Mouse (Mus musculus): ENCODE data around the gene B3gnt4. TPM values are rescaled to one million over a fixed set of nuclear protein-coding genes. Genes with fewer than 3 reads are reported as not detected.

Gene B3gnt4
- polyA plus RNA-seq, 1 experiment from 2014 or later, result 2.0 TPM

DNA sequence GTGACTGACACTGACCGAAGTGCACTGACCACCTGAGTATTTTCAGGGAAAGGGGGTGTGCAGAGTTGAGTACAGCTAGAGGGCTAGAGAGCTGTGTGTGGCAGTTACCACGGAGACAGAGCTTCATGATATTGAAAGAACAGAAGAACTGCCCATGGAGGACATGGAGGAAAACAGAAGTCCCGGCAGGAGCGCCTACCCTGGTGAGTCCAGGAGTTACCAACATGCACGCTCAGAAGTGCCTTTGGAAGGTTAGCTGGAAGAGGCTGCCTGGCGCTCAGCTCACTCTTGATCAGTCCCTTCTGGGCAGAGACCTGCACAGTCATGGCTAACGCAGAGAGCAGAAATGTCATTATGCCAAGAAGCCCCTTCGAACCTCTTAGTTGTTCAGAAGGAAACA is 19.8 kb downstream of the B3gnt4 start:
- no peak overlapping the region for H3K4me2 ChIP-seq
- H3K9me3 ChIP-seq (replicated peaks), result no peaks in the 10 kb centered on the region
- peaks cover 76% of the 10 kb centered on the region for H3K36me3 ChIP-seq (ENCODE audit: poor library complexity, severe bottlenecking)
- WGBS, result 90% methylated on average over 8 of the region's 8 CpGs
- ATAC-seq, result no peak
- H3K9ac ChIP-seq, result no peak overlapping the region
- H3K27ac ChIP-seq, result no peak overlapping the region
- H3K4me3 ChIP-seq, result no peak overlapping the region
- no peaks in the 10 kb centered on the region; the same call in 1 of the 2 replicates for H3K4me1 ChIP-seq
- H3K27me3 ChIP-seq, result no peaks in the 10 kb centered on the region

GRCm38 (mm10) chr5:123533801-123534200 is 23.5 kb downstream of the B3gnt4 start:
- ATAC-seq, result no peak
- Histone ChIP-seq H3K4me3 (no peak overlapping the region), H3K36me3 (ENCODE audit: poor library complexity, severe bottlenecking) (peaks cover 87% of the 10 kb centered on the region), H3K4me1 (no peaks in the 10 kb centered on the region), H3K27ac (no peak overlapping the region), H3K9me3 (replicated peaks) (no peaks in the 10 kb centered on the region), H3K27me3 (no peaks in the 10 kb centered on the region), H3K9ac (no peak overlapping the region), H3K4me2 (no peak overlapping the region)
- WGBS, result 92% methylated on average over 10 of the region's 10 CpGs

DNA sequence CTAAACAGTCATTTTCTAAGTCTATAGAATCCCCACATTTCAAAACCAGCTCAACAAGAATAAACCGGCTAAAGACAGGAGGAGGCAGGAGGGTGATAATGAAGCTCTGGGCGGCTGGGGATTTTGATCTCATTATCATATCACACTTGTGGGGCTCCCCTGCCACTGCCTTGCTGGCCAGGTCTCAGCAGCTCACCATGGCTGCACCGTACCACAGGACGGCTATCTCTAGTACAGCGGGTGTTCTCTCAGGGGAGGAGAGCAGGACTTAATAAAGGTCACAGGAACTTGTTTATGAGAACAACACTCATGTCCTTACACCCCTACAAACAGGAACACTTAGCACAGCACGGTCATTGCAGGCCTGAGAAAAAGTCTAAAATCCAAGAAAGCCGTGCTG is 45.4 kb downstream of the B3gnt4 start:
- 93% methylated on average over 7 of the region's 7 CpGs for WGBS
- Histone ChIP-seq H3K9me3 (replicated peaks) (no peaks in the 10 kb centered on the region), H3K27me3 (no peaks in the 10 kb centered on the region), H3K27ac (no peak overlapping the region), H3K4me3 (no peak overlapping the region), H3K9ac (no peak overlapping the region), H3K4me1 (no peaks in the 10 kb centered on the region), H3K4me2 (no peak overlapping the region), H3K36me3 (ENCODE audit: poor library complexity, severe bottlenecking) (peaks cover 60% of the 10 kb centered on the region)
- no peak for ATAC-seq

DNA sequence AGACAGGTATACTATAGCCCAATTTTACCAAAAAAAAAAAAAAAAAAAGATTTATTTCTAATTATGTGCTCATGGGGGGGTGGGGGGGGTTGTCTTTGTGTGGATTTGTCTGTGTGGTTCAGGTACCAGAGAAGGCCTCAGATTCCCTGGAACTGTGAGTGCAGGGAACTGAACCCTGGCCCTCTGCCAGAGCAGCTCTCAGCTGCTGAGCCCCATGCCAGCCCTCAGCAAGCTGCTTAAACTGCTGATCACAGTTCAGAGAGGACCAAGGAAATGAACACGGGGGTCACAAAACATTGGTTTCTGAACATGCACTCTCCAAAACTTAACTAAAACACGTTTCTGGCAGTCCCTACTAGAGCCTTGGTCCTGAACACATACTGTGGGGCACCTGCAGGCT is 46.2 kb downstream of the B3gnt4 start:
- Histone ChIP-seq H3K27me3 (no peaks in the 10 kb centered on the region), H3K4me2 (no peak overlapping the region), H3K36me3 (ENCODE audit: poor library complexity, severe bottlenecking) (peaks cover 67% of the 10 kb centered on the region), H3K9ac (no peak overlapping the region), H3K27ac (no peak overlapping the region), H3K4me1 (no peaks in the 10 kb centered on the region), H3K4me3 (no peak overlapping the region), H3K9me3 (replicated peaks) (no peaks in the 10 kb centered on the region)
- 77% methylated on average over 2 of the region's 2 CpGs for WGBS
- ATAC-seq, result no peak

GRCm38 (mm10) chr5:123559588-123559987 is 49.3 kb downstream of the B3gnt4 start:
- no peak overlapping the region for H3K4me2 ChIP-seq
- 94% methylated on average over 8 of the region's 8 CpGs for WGBS
- ATAC-seq, result no peak
- no peak overlapping the region for H3K9ac ChIP-seq
- peaks cover 92% of the 10 kb centered on the region for H3K36me3 ChIP-seq (ENCODE audit: poor library complexity, severe bottlenecking)
- H3K27ac ChIP-seq, result no peak overlapping the region
- no peak overlapping the region for H3K4me3 ChIP-seq
- no peaks in the 10 kb centered on the region for H3K27me3 ChIP-seq
- H3K9me3 ChIP-seq (replicated peaks), result no peaks in the 10 kb centered on the region
- no peaks in the 10 kb centered on the region for H3K4me1 ChIP-seq

DNA sequence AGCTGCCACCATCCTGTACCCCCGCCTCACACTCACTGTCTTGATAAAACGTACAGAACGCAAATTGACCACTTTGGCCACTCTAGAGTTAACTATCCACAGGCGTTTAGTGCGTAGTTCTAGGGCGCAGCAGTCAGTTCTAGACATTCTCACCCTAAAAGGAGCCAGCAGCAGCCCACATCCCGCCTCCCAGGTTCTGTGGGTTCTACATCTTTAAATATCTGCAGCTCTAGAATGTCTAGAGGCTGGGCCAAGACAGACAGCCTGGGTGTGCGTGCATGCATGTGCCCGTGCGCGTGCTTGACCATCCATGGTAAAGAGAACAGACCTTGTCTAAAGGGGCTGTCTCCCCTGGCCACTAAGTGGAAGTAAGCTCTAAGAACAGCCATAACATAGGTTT is 50.9 kb downstream of the B3gnt4 start:
- no peaks in the 10 kb centered on the region for H3K27me3 ChIP-seq
- H3K9me3 ChIP-seq (replicated peaks), result no peaks in the 10 kb centered on the region
- WGBS, result 91% methylated on average over 11 of the region's 11 CpGs
- no peak overlapping the region for H3K4me3 ChIP-seq
- H3K9ac ChIP-seq, result no peak overlapping the region
- ATAC-seq, result no peak
- no peak overlapping the region for H3K4me2 ChIP-seq
- H3K36me3 ChIP-seq (ENCODE audit: poor library complexity, severe bottlenecking), result peaks cover 96% of the 10 kb centered on the region
- no peak overlapping the region for H3K27ac ChIP-seq
- no peaks in the 10 kb centered on the region for H3K4me1 ChIP-seq

Small RNA genes within 50 kb of the gene (microRNA-seq; reads per million reads assigned to microRNA genes)
- gene Mir7647, result 1.9 reads per million

Other genes starting within 250 kb of the B3gnt4 start
- gene Bcl7a, start 166.6 kb upstream of the B3gnt4 start, polyA plus RNA-seq (2015; fragmentation: Nextera tagmentation; extraction: Ambion mirVana), result 66.4 and 75.0 TPM in 2 replicates
- 14.0 and 15.0 TPM in 2 replicates for gene Mlxip, start 115.7 kb upstream of the B3gnt4 start, polyA plus RNA-seq (2015; fragmentation: Nextera tagmentation; extraction: Ambion mirVana)
- gene Lrrc43, start 21.2 kb upstream of the B3gnt4 start, polyA plus RNA-seq (2015; fragmentation: Nextera tagmentation; extraction: Ambion mirVana), result 0.25 and 0.31 TPM in 2 replicates
- not detected in 2 replicates for gene Il31, start 21.0 kb upstream of the B3gnt4 start, polyA plus RNA-seq (2015; fragmentation: Nextera tagmentation; extraction: Ambion mirVana)
- gene Diablo, start 13.7 kb downstream of the B3gnt4 start, polyA plus RNA-seq (2015; fragmentation: Nextera tagmentation; extraction: Ambion mirVana), result 133 and 137 TPM in 2 replicates
- 0.97 and 1.2 TPM in 2 replicates for gene Gm49027, start 15.0 kb downstream of the B3gnt4 start, polyA plus RNA-seq (2015; fragmentation: Nextera tagmentation; extraction: Ambion mirVana)
- gene Vps33a, start 62.6 kb downstream of the B3gnt4 start, polyA plus RNA-seq (2015; fragmentation: Nextera tagmentation; extraction: Ambion mirVana), result 32.8 and 38.1 TPM in 2 replicates
- 65.5 and 78.3 TPM in 2 replicates for gene Clip1, start 174.2 kb downstream of the B3gnt4 start, polyA plus RNA-seq (2015; fragmentation: Nextera tagmentation; extraction: Ambion mirVana)
- gene Zcchc8, start 210.6 kb downstream of the B3gnt4 start, polyA plus RNA-seq (2015; fragmentation: Nextera tagmentation; extraction: Ambion mirVana), result 85.1 and 97.4 TPM in 2 replicates
- gene Rsrc2, start 239.0 kb downstream of the B3gnt4 start, polyA plus RNA-seq (2015; fragmentation: Nextera tagmentation; extraction: Ambion mirVana), result 167 and 172 TPM in 2 replicates
- gene Kntc1, start 239.3 kb downstream of the B3gnt4 start, polyA plus RNA-seq (2015; fragmentation: Nextera tagmentation; extraction: Ambion mirVana), result 28.1 and 28.3 TPM in 2 replicates

Data from forebrain, embryonic 13.5 days (tissue).